ENCODE assay signal across 30 mouse cellular contexts in genomic region chr6:15764039-15764438, GRCm38 (mm10). TPM values are rescaled to one million over a fixed set of nuclear protein-coding genes. Genes with fewer than 3 reads are reported as not detected.
A peak's percentile ranks its signal among the peaks of the same experiment; 100 is the strongest.
DNase-seq lines count a peak whose midpoint lies in the region; ATAC-seq and TF ChIP-seq lines count a peak whose summit lies in the region.
"Had no signal": no experiment of that assay in that cellular context is flagged by ENCODE, and none has a peak within 500 bp of the region (broad histone marks: within the 10 kb centered on the region; RNA-seq: fewer than 3 reads in every experiment).

No protein-coding gene starts in this region.

- peaks cover 33% of the 10 kb centered on the region for H3K4me1 ChIP-seq in heart, embryonic 13.5 days
- H3K4me1 ChIP-seq in brown adipose tissue, adult 24 weeks (ENCODE audit: control insufficient read depth, insufficient read depth, insufficient read length, low read length), result peaks cover 18% of the 10 kb centered on the region
- no peaks in the 10 kb centered on the region for H3K4me1 ChIP-seq in small intestine, adult 2 months (ENCODE audit: control insufficient read depth, insufficient read depth, insufficient read length, low read length)
- H3K4me1 ChIP-seq: embryonic facial prominence, embryonic 12.5 days; hindbrain, embryonic 13.5 days; limb, embryonic 15.5 days; liver, embryonic 13.5 days; stomach, embryonic 15.5 days had no signal

- H3K9me3 ChIP-seq in heart, embryonic 13.5 days, result no peaks in the 10 kb centered on the region
- H3K9me3 ChIP-seq: embryonic facial prominence, embryonic 12.5 days; hindbrain, embryonic 13.5 days; limb, embryonic 10.5 days; limb, embryonic 15.5 days; liver, embryonic 13.5 days; stomach, embryonic 15.5 days had no signal

- no peaks in the 10 kb centered on the region for H3K27me3 ChIP-seq in heart, embryonic 13.5 days (replicated peaks)
- no peaks in the 10 kb centered on the region for H3K27me3 ChIP-seq in small intestine, adult 2 months (ENCODE audit: control insufficient read depth, insufficient read depth, low read length)
- H3K27me3 ChIP-seq: embryonic facial prominence, embryonic 12.5 days; hindbrain, embryonic 13.5 days; limb, embryonic 15.5 days; liver, embryonic 13.5 days; stomach, embryonic 15.5 days had no signal

- TF ChIP-seq CTCF in small intestine, adult 2 months (IDR thresholded peaks at IDR 0.05; ENCODE audit: extremely low read depth, insufficient read length, insufficient replicate concordance, low read depth, low read length), result no peak

- no peak overlapping the region for H3K4me3 ChIP-seq in heart, embryonic 13.5 days
- H3K4me3 ChIP-seq in brown adipose tissue, adult 24 weeks (ENCODE audit: insufficient read depth, low read depth, low read length), result no peak overlapping the region
- H3K4me3 ChIP-seq in small intestine, adult 2 months (ENCODE audit: low read depth, low read length), result no peak overlapping the region
- H3K4me3 ChIP-seq: embryonic facial prominence, embryonic 12.5 days; hindbrain, embryonic 13.5 days; limb, embryonic 10.5 days; limb, embryonic 15.5 days; liver, embryonic 13.5 days; stomach, embryonic 15.5 days had no signal

- ATAC-seq in heart, embryonic 13.5 days (ENCODE audit: extremely low read depth, insufficient number of reproducible peaks, low FRiP score, low TSS enrichment), result no peak
- peak; percentile 76 for ATAC-seq in granulocyte monocyte progenitor cell, adult 5-6 weeks (replicated peaks; ENCODE audit: poor library complexity, severe bottlenecking)
- ATAC-seq: forebrain, embryonic 14.5 days; intestine, embryonic 16.5 days; lung, postnatal 0 days had no signal

- intact Hi-C loops in left cerebral cortex, postnatal 36 days (cut with DNase I), result no loop called here

- no peaks in the 10 kb centered on the region for H3K36me3 ChIP-seq in heart, embryonic 13.5 days
- H3K36me3 ChIP-seq in small intestine, adult 2 months (ENCODE audit: control insufficient read depth, insufficient read depth, low read length), result no peaks in the 10 kb centered on the region
- H3K36me3 ChIP-seq: embryonic facial prominence, embryonic 12.5 days; hindbrain, embryonic 13.5 days; limb, embryonic 10.5 days; limb, embryonic 15.5 days; liver, embryonic 13.5 days; stomach, embryonic 15.5 days had no signal

- H3K4me2 ChIP-seq in heart, embryonic 13.5 days, result no peak overlapping the region
- H3K4me2 ChIP-seq: embryonic facial prominence, embryonic 12.5 days; hindbrain, embryonic 13.5 days; limb, embryonic 15.5 days; liver, embryonic 13.5 days; midbrain, embryonic 11.5 days; stomach, embryonic 15.5 days had no signal

- 47% methylated on average over 7 of the region's 7 CpGs for WGBS in heart, embryonic 13.5 days
- WGBS in small intestine, adult 2 months, result 64% methylated on average over 7 of the region's 7 CpGs

- no peak for DNase-seq in heart, adult 8-10 months (ENCODE audit: low spot score)
- DNase-seq in left cerebral cortex, postnatal 36 days (ENCODE audit: low spot score in 2 of 2), result no peak
- no peak for DNase-seq in right cerebral cortex, adult 2 months (ENCODE audit: low spot score in 2 of 2)
- DNase-seq: adrenal gland, postnatal 25 days; B cell, adult 2 months; cerebellum, adult 8-10 months; cerebellum, postnatal 36 days; embryo, embryonic 11 days; gastrocnemius, postnatal 14 days; heart, adult 18-20 months; kidney, adult 8-10 months; kidney, postnatal 4 days; liver, embryonic 13.5 days; lung, adult 18-20 months; right cerebral cortex, adult 18-20 months; thymus, postnatal 14 days had no signal

- peak overlapping the region; percentile 49 for H3K27ac ChIP-seq in heart, embryonic 13.5 days (replicated peaks)
- H3K27ac ChIP-seq in brown adipose tissue, adult 24 weeks (replicated peaks; ENCODE audit: low read depth, low read length), result peak overlapping the region; percentile 46
- peak overlapping the region; percentile 55 for H3K27ac ChIP-seq in small intestine, adult 2 months (ENCODE audit: insufficient read depth, low read depth, low read length)
- H3K27ac ChIP-seq: hindbrain, embryonic 13.5 days; kidney, postnatal 0 days; limb, embryonic 10.5 days; limb, embryonic 15.5 days; liver, embryonic 13.5 days; stomach, embryonic 15.5 days had no signal

- no peak overlapping the region for H3K9ac ChIP-seq in heart, embryonic 13.5 days
- H3K9ac ChIP-seq: embryonic facial prominence, embryonic 12.5 days; hindbrain, embryonic 13.5 days; limb, embryonic 15.5 days; liver, embryonic 13.5 days; stomach, embryonic 15.5 days had no signal

- TF ChIP-seq POLR2A in small intestine, adult 2 months (IDR thresholded peaks at IDR 0.05; ENCODE audit: low read depth, low read length), result no peak

RNA-seq across cellular contexts. Expression of gene Mdfic, which starts 43.6 kb away (rescaled TPM):
- polyA plus RNA-seq in heart, embryonic 13.5 days (2015; fragmentation: Nextera tagmentation; extraction: Ambion mirVana), result 3.8 and 4.3 TPM in 2 replicates
- 10 to 100 TPM; 14.4 to 17.5 (median 15.6) TPM for total RNA-seq in heart, adult 8-10 months (2022)
- 29.4 and 29.9 TPM in 2 replicates for polyA plus RNA-seq in brown adipose tissue, adult 24 weeks (2012; ENCODE audit: insufficient read depth, insufficient read length, missing spikeins)
- total RNA-seq in granulocyte monocyte progenitor cell, adult 5-6 weeks (2014; fragmentation: Nextera tagmentation), result 10.8 and 13.3 TPM in 2 replicates
- 8.7 and 15.6 TPM in 2 replicates for total RNA-seq in granulocyte monocyte progenitor cell, adult 5-6 weeks (2017)
- 1.3 and 2.9 TPM in 2 replicates for polyA plus RNA-seq in small intestine, adult 2 months (2012; rRNA removed)
- 1 to 10 TPM; 2.7 to 2.8 TPM for total RNA-seq in left cerebral cortex, postnatal 36 days (2021)
